Mouse (Mus musculus): Measurements from ENCODE around the gene Elmo1. TPM values are rescaled to one million over a fixed set of nuclear protein-coding genes. Genes with fewer than 3 reads are reported as not detected.

Gene Elmo1
- polyA plus RNA-seq, 1 experiment from 2014 or later: 16.8 TPM

DNA sequence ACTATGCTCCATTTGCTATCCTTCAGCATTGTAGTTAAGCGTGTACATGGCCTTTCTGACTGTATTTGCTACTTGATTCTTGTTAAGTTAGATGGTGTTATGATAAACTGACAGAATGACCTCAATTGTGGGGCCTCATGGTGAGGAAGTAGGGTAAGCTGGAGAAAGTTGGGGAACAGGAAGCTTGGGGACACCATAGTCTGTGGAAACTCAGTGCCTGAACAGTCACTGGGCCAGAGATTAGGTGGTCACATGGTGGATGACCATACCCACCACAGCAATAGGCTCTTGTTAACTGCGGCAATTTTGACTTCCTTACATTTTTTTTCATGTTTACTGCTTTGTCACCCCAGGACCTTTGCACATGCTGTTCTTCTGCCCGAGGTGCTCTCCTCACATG, 1.9 kb downstream of the Elmo1 start:
- H3K36me3 ChIP-seq (ENCODE audit: insufficient read depth, low read length): no peaks in the 10 kb centered on the region
- H3K27me3 ChIP-seq (ENCODE audit: insufficient read depth, low read length): no peaks in the 10 kb centered on the region
- peaks cover 12% of the 10 kb centered on the region for H3K4me1 ChIP-seq (ENCODE audit: insufficient read depth, low read length)
- no peak overlapping the region for H3K9ac ChIP-seq (replicated peaks; ENCODE audit: low read length)
- no peak overlapping the region for H3K4me3 ChIP-seq (ENCODE audit: low read length)
- WGBS: 83% methylated on average over 3 of the region's 3 CpGs
- H3K27ac ChIP-seq (ENCODE audit: low read length): no peak overlapping the region
- H3K4me2 ChIP-seq (replicated peaks; ENCODE audit: low read depth, low read length): 0 out of 2 replicates have a peak overlapping the region, but pooled peaks have one; percentile 97
- no peak for ATAC-seq (ENCODE audit: low FRiP score, low TSS enrichment)
- H3K9me3 ChIP-seq (ENCODE audit: low read length): no peaks in the 10 kb centered on the region

DNA sequence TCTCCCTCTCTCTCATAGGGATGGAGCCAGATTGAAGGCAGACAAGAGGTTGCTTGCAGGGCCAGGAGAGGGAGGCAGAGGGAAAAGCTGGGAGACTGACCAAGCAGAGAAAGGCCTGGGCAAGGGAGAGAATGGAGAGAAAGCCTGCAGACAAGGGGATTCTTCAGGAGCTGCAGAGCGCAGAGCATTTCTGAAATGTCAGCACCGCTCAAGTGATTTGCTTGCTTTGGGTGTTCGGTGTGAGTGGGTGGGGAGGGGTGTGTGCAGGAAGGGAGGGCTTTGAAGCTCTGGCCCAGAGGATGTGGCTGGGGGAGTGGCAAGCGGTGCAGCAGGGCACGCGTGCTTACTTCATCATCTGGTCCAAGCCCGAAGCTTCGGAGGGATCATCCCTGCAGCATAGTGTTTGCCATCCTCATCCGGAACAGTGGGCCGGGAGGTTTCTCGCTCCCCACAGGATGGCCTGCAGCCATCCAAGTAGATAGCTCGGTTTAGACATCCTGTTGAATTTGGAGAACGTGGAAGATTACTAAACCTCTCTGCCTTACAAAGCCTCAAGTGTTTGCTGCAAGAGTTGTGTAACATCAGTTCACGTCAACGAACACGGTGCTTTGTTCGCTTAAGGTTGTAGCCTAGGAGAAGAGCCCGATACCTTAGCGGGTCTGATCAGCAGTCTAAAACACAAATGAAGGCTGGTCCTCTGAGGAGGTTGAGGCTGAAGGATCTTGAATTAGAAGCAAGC, 3.1 kb downstream of the Elmo1 start:
- Histone ChIP-seq H3K9me3 (ENCODE audit: low read length) (no peaks in the 10 kb centered on the region), H3K36me3 (ENCODE audit: insufficient read depth, low read length) (no peaks in the 10 kb centered on the region), H3K4me2 (replicated peaks; ENCODE audit: low read depth, low read length) (peak overlapping the region; percentile 12; the same call in 1 of the 2 replicates), H3K4me3 (ENCODE audit: low read length) (no peak overlapping the region), H3K27ac (ENCODE audit: low read length) (no peak overlapping the region), H3K9ac (replicated peaks; ENCODE audit: low read length) (no peak overlapping the region), H3K4me1 (ENCODE audit: insufficient read depth, low read length) (peaks cover 14% of the 10 kb centered on the region), H3K27me3 (ENCODE audit: insufficient read depth, low read length) (no peaks in the 10 kb centered on the region)
- peak; percentile 14; the same call in 1 of the 2 replicates for ATAC-seq (ENCODE audit: low FRiP score, low TSS enrichment)
- WGBS: 61% methylated on average over 19 of the region's 19 CpGs

DNA sequence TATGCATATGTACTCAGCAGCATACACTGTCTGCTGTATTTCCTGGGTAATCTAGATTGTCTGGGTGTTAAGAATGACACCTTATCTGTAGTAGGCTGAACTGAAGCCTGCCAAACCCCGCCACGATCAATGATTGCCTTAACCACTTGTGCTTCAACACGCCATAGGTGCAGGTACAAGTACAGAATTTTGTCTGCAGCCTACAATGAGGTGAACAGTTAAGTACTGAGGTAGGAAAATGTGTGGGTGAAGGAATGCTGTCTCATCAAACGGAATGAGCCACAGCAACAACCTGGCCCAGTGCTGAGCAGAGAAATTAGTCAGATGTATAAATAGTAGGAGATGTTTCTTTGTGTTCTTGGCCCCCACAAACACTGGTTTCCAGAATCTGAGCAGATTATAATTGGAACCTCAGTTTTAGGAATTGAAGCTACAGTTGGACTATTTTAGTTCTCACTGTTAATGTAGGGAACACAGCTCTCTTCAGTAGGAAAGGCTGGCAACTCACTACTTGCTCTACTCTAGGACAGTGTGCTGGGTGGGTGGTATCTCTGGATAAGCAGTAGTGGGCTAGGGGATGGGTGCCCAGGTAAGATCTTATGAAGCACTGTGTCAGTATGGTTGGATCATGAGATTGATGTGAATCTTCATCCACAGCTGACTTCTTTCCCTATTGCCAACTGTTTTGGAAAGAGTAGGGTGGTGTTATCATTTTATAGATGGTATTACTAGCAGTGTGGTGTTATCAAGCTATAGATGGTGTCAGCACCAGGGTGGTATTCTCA, 4.7 kb downstream of the Elmo1 start:
- Histone ChIP-seq H3K4me2 (replicated peaks; ENCODE audit: low read depth, low read length) (no peak overlapping the region), H3K4me1 (ENCODE audit: insufficient read depth, low read length) (peaks cover 23% of the 10 kb centered on the region), H3K27me3 (ENCODE audit: insufficient read depth, low read length) (no peaks in the 10 kb centered on the region), H3K4me3 (ENCODE audit: low read length) (no peak overlapping the region), H3K9ac (replicated peaks; ENCODE audit: low read length) (no peak overlapping the region), H3K27ac (ENCODE audit: low read length) (no peak overlapping the region), H3K36me3 (ENCODE audit: insufficient read depth, low read length) (no peaks in the 10 kb centered on the region), H3K9me3 (ENCODE audit: low read length) (no peaks in the 10 kb centered on the region)
- 91% methylated on average over 4 of the region's 4 CpGs for WGBS
- ATAC-seq (ENCODE audit: low FRiP score, low TSS enrichment): no peak

DNA sequence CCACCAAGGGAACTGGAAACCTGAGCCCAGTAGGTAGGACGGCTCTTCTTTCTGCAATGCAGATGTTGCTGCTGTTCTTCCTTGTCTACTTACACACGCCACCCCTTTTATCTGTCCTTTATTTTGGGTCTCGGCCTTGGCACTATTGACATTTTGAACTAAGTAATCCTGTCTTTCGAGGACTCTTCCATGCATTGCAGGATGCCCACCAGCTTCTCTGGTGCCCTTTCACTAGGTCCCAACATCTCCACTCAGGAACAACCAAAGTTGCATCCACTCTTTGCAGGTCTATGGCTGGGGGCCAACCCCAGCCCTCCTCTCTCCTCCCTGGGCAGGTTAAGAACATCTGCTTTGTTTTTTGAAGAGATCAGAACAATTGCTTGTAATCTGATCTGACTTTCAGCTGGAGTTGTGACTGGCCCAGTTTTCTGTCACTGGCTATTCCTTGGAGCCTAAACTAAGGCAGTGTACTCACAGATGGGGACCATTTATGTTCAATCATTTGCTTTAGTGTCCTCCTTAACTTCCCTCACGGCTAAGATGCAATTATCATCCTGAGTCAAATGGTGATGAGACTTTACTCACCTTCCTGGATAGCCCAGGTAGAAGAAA, 6.7 kb downstream of the Elmo1 start:
- Histone ChIP-seq H3K9me3 (ENCODE audit: low read length) (no peaks in the 10 kb centered on the region), H3K27ac (ENCODE audit: low read length) (no peak overlapping the region), H3K4me2 (replicated peaks; ENCODE audit: low read depth, low read length) (no peak overlapping the region), H3K4me1 (ENCODE audit: insufficient read depth, low read length) (peaks cover 24% of the 10 kb centered on the region), H3K4me3 (ENCODE audit: low read length) (no peak overlapping the region), H3K36me3 (ENCODE audit: insufficient read depth, low read length) (no peaks in the 10 kb centered on the region), H3K9ac (replicated peaks; ENCODE audit: low read length) (no peak overlapping the region), H3K27me3 (ENCODE audit: insufficient read depth, low read length) (no peaks in the 10 kb centered on the region)
- no peak for ATAC-seq (ENCODE audit: low FRiP score, low TSS enrichment)
- 52% methylated on average over 5 of the region's 5 CpGs for WGBS

DNA sequence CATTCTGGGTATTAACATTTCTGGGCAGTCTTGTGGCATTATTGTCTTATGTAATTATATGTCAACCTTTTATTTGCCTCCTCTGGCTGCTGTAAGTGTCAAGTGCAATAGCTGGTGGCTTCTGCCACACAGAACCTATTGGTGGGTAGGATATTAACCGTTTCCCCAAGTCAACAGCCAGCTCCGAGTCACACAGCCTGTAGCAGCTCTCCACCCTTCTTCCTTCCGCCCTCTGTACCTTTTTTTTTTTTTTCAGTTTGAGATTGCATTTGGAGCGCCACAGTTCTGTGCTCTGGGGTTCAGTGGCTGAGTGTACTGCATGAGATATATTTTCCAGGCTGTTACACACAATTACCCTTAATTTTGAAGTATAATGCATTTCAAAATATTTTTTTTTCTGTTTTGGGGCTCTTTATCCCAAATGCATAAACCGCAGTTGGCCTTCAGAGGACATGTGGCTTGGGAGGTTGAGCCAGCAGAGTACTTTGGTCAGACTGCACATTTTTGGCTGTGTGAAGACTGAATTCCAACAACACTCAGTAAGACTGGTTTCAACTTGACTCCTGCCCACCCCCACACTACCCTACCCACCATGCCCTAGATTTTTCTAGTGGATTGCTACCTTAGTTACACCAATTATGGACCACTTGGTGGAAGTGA, 7.7 kb downstream of the Elmo1 start:
- Histone ChIP-seq H3K9ac (replicated peaks; ENCODE audit: low read length) (no peak overlapping the region), H3K4me2 (replicated peaks; ENCODE audit: low read depth, low read length) (no peak overlapping the region), H3K4me3 (ENCODE audit: low read length) (no peak overlapping the region), H3K27ac (ENCODE audit: low read length) (no peak overlapping the region), H3K27me3 (ENCODE audit: insufficient read depth, low read length) (no peaks in the 10 kb centered on the region), H3K4me1 (ENCODE audit: insufficient read depth, low read length) (peaks cover 23% of the 10 kb centered on the region), H3K9me3 (ENCODE audit: low read length) (no peaks in the 10 kb centered on the region), H3K36me3 (ENCODE audit: insufficient read depth, low read length) (no peaks in the 10 kb centered on the region)
- ATAC-seq (ENCODE audit: low FRiP score, low TSS enrichment): no peak
- WGBS: 59% methylated on average over 5 of the region's 5 CpGs

DNA sequence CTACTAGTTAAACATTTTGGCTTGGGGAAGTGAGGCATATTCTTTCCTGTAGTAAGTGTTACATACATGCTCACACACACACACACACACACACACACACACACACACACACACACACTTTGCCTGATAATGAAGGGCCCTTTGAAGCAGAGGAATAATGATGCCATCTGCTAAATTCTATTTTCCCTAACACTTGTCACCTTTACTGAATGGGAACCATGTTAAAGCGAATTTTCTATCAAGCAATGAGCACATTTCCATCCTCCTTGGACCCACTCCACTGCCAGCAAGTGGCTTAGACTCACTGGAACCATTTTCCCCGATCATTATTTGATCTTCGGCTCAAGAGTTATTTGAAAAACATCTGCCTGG, 8.2 kb downstream of the Elmo1 start:
- 82% methylated on average over 3 of the region's 3 CpGs for WGBS
- Histone ChIP-seq H3K36me3 (ENCODE audit: insufficient read depth, low read length) (no peaks in the 10 kb centered on the region), H3K4me3 (ENCODE audit: low read length) (no peak overlapping the region), H3K27ac (ENCODE audit: low read length) (no peak overlapping the region), H3K9ac (replicated peaks; ENCODE audit: low read length) (no peak overlapping the region), H3K4me2 (replicated peaks; ENCODE audit: low read depth, low read length) (no peak overlapping the region), H3K9me3 (ENCODE audit: low read length) (no peaks in the 10 kb centered on the region), H3K27me3 (ENCODE audit: insufficient read depth, low read length) (no peaks in the 10 kb centered on the region), H3K4me1 (ENCODE audit: insufficient read depth, low read length) (peaks cover 18% of the 10 kb centered on the region)
- ATAC-seq (ENCODE audit: low FRiP score, low TSS enrichment): no peak

DNA sequence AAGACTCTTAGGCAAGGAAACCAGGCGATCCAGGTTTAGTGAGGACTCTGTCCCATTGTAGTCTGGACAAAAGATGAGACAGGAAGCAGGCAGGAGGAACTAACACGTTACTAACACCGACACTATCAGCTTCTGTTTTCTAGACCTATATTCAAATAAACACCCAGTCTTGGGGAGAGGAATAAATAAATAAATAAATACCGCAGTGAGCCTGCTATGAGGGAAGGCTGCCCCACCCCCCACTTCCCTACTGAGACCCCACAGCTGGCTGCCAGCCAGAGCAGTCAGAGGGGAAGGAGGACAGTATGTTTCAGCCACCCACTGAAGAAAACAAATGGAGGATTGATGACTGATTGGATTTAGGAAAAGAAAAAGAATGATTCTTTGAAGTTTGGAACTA, 9.2 kb downstream of the Elmo1 start:
- 30% methylated on average over 4 of the region's 4 CpGs for WGBS
- Histone ChIP-seq H3K27ac (ENCODE audit: low read length) (peak overlapping the region; percentile 51), H3K9me3 (ENCODE audit: low read length) (no peaks in the 10 kb centered on the region), H3K27me3 (ENCODE audit: insufficient read depth, low read length) (no peaks in the 10 kb centered on the region), H3K4me3 (ENCODE audit: low read length) (no peak overlapping the region), H3K9ac (replicated peaks; ENCODE audit: low read length) (no peak overlapping the region), H3K36me3 (ENCODE audit: insufficient read depth, low read length) (no peaks in the 10 kb centered on the region), H3K4me2 (replicated peaks; ENCODE audit: low read depth, low read length) (no peak overlapping the region), H3K4me1 (ENCODE audit: insufficient read depth, low read length) (peaks cover 16% of the 10 kb centered on the region)
- ATAC-seq (ENCODE audit: low FRiP score, low TSS enrichment): no peak

DNA sequence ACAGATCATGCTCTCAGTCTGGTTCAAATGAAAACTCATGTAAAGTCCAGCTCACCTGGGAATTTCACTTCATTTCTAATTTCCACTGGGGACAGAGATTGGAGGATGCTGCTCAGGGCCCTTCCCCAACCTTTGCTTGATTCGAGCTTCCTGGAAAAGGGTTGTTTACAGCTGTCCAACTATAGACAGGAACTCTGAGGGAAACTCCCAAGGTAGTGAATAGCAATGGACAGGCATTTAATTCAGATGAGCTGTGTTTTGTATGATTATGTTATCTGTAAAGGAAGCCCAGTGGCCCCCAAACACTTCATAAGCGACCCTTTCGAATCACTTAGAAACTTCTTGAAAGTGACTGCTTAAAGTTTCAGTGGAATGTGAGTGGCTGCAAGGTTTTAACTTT, 10.0 kb downstream of the Elmo1 start:
- H3K9me3 ChIP-seq (ENCODE audit: low read length): no peaks in the 10 kb centered on the region
- WGBS: 64% methylated on average over 3 of the region's 3 CpGs
- H3K4me2 ChIP-seq (replicated peaks; ENCODE audit: low read depth, low read length): no peak overlapping the region
- H3K4me1 ChIP-seq (ENCODE audit: insufficient read depth, low read length): peaks cover 16% of the 10 kb centered on the region
- ATAC-seq (ENCODE audit: low FRiP score, low TSS enrichment): no peak
- H3K27ac ChIP-seq (ENCODE audit: low read length): peak overlapping the region; percentile 20; the same call in 1 of the 2 replicates
- H3K4me3 ChIP-seq (ENCODE audit: low read length): no peak overlapping the region
- no peaks in the 10 kb centered on the region for H3K36me3 ChIP-seq (ENCODE audit: insufficient read depth, low read length)
- no peak overlapping the region for H3K9ac ChIP-seq (replicated peaks; ENCODE audit: low read length)
- H3K27me3 ChIP-seq (ENCODE audit: insufficient read depth, low read length): no peaks in the 10 kb centered on the region

DNA sequence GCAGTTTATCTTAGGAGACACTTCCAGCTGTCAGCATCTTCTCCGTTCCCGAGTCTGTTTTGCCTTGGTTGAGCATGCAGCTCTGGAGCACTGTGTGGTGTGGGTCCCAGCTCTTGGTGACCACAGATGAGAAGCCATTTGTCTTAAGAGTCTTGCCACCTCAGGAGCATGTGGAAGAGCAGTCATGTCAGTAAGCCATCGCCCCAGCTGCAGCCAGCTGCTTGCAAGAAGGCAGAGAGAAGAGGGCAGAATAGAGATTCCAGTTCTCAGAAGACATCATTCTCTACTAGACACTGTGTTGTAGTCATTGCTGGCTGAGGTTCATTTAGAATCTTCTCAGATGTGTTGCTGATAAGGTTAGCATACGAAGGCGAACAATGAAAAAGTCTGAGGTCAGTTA, 11.3 kb downstream of the Elmo1 start:
- 59% methylated on average over 5 of the region's 5 CpGs for WGBS
- H3K36me3 ChIP-seq (ENCODE audit: insufficient read depth, low read length): no peaks in the 10 kb centered on the region
- H3K4me2 ChIP-seq (replicated peaks; ENCODE audit: low read depth, low read length): no peak overlapping the region
- no peak for ATAC-seq (ENCODE audit: low FRiP score, low TSS enrichment)
- no peaks in the 10 kb centered on the region for H3K9me3 ChIP-seq (ENCODE audit: low read length)
- peaks cover 16% of the 10 kb centered on the region for H3K4me1 ChIP-seq (ENCODE audit: insufficient read depth, low read length)
- no peak overlapping the region for H3K4me3 ChIP-seq (ENCODE audit: low read length)
- H3K9ac ChIP-seq (replicated peaks; ENCODE audit: low read length): no peak overlapping the region
- no peaks in the 10 kb centered on the region for H3K27me3 ChIP-seq (ENCODE audit: insufficient read depth, low read length)
- H3K27ac ChIP-seq (ENCODE audit: low read length): no peak overlapping the region

Data from kidney, embryonic 16.5 days (tissue).